Mouse (Mus musculus): ENCODE results near the gene Brca1. TPM values are rescaled to one million over a fixed set of nuclear protein-coding genes. Genes with fewer than 3 reads are reported as not detected.
"Not testable (repeated sequence)": the region's sequence is repeated elsewhere in the genome, so short reads cannot be mapped to it uniquely, and the experiment has no call there.

The Brca1 gene
- total RNA-seq, 2 experiments from 2014 or later: 1.2 to 1.7 TPM

DNA sequence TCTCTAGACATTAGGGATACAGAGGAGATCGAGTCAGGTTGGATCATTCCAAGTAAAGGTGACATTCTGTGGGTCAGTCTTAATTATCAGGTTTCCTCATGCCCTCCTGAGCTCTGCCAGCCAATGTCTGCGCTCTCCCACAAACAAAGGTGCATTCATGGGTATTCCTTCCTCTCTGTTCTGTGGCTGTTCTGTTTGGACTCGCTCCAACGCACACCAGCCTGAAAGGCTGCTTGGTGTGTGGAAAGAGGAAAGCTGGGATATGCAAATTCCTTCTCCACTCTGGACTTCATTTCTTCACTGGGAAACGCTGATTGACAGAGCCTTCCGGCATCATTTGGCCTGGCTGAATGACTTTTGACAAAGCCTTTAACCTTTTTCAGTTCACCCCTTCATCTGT lies 97.1 kb downstream of the Brca1 start:
- no peak for DNase-seq
- intact Hi-C loops (cut with DNase I): no loop called here

DNA sequence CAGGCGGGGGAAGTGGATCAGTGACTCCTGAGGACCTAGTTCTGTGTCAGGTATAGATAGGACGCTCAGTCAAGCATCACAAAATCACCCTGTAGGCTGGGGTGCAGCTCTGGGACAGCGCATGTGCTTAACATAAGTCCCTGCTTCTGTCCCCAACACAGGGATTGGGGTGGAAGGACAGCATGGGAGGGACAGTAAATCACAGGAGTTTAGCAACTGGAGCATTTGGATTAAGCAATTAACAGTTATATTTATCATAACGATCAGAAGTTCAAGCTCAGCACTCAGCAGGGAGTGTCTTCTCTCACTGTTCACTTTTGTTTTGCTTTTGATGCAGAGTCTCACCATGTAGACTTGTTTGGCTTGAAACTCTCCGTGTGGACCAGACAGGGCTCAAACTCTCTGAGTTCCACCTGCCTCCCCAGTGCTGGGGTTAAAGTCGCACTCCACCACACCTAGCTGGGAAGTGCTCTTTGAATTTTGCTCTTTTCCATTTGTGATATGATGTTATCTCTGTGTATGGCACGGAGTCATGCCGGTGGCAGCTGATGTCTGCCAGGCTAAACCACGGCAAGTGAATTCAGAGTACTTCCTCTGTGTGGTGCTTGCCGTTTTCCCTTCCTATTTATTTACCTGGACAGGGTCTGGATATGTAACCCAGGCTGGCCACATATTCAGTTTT lies 99.5 kb downstream of the Brca1 start:
- intact Hi-C loops (cut with DNase I): no loop called here
- no peak for DNase-seq

DNA sequence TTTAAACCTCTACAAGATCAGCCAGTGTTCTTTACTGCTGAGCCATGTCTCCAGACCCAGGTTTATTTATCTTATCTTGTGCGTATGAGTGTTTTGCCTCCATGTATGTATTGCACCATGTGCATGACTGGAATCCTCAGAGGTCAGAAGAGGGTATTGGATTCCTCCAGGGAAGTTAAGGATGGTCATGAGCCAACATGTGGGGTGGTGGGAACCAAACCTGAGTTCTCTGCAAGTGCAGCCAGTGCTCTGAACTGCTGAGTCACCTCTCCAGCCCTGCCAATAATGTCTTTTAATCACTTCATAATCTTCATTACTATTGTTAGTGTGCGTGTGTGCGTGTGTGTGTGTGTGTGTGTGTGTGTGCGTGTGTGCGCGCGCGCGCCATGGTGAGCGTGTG lies 100.2 kb downstream of the Brca1 start:
- DNase-seq: no peak
- intact Hi-C loops (cut with DNase I): no loop called here

DNA sequence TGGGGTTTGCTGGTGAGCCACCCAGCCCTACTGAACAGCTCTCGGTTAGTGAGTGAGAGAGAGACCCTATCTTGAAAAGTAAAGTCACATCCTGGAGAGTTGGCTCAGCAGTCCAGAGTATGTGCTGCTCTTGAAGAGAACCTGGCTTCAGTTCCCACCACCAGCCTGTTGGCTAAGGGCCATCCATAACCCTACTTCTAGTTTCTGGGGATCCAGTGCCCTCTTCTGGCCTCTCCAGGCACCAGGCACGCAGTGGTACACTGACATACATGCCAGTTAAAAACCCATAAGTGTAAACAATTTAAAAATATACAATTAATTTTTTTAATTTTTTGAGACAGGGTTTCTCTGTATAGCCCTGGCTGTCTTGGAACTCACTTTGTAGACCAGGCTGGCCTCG lies 101.4 kb downstream of the Brca1 start:
- no peak for DNase-seq
- intact Hi-C loops (cut with DNase I): no loop called here

DNA sequence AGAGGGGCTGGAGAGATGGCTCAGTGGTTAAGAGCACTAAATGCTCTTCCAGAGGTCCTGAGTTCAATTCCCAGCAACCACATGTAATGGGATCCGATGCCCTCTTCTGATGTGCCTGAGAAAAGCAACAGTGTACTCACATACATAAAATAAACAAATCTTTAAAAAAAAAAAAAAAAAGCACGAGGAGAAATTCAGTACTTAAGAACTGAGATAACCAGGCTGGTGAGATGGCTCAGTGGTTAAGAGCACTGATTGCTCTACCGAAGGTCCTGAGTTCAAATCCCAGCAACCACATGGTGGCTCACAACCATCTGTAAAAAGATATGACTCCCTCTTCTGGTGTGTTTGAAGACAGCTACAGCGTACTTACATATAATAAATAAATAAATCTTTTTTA lies 102.2 kb downstream of the Brca1 start:
- intact Hi-C loops (cut with DNase I): loop anchor here (2.0 kb wide), 1 partner anchor 15 kb away; the partner anchor contains the start of gene Rnd2

DNA sequence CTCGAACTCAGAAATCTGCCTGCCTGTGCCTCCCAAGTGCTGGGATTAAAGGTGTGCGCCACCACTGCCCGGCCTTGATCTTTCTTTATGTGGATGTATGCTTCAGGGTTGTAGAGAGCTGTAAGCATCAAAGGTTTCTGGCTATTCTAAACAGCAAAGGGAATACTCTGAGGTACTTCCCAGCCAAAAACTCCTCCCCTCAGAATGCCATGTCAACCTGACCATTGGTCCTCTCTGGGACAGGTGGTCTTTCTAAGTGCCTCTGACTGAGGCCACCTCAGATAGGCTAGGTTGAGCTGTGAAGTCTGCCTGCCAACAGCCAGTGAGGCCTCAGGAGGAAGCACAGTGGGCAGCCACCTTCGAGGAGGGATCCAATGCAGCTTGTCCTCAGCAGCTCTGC lies 102.9 kb downstream of the Brca1 start:
- intact Hi-C loops (cut with DNase I): loop anchor here (2.0 kb wide), 1 partner anchor 16 kb away; the partner anchor contains the start of gene Rnd2
- no peak for DNase-seq

More for the DNA sequence above, 102.2 kb downstream of the Brca1 start:
- not testable (repeated sequence) for DNase-seq

DNA sequence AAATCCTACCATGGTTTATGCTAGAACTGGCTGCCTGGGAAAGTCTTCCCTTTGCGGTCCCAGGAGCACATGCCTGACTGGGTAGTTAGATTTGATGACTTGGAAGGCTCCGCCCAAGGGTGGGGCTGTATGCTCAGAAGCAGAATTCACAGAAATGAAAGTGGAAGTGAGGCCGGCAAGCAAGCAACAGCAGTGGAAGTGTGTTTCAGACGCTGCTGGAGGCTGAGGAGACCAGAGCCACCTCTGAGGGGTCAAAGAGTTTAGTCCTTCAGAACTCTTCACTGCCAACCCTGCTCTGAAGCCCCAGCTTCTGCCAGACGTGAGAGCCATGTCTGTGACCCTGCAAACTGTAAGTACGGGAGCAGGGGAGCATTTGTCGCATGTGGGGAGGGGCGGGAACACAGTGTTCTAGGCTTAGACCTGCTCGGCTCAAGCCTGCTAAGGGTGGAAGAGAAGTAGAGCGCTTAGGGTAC lies 103.4 kb downstream of the Brca1 start, which contains the start of gene Ifi35:
Ifi35 (plus strand) TSS at position 134 of the 473 bp plus-strand sequence.
- DNase-seq: peak; percentile 74 to 79
- intact Hi-C loops (cut with DNase I): loop anchor here (2.0 kb wide), 1 partner anchor 16 kb away; the partner anchor contains the start of gene Rnd2

DNA sequence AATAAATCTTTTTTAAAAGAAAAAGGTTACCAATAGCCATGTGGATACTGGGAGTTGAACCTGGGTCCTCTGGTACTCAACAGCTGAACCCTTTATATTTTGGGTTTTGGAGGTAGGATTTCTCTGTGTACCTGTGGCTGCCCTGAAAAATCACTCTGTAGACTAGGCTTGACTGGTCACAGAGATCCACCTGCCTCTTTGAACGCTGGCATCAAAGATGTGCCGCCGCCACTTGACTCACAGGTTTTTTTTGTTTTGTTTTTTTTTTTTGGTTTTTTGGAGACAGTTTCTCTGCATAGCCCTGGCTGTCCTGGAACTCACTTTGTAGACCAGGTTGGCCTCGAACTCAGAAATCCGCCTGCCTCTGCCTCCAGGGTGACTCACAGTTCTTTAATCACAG lies 104.0 kb downstream of the Brca1 start:
- DNase-seq: no peak
- intact Hi-C loops (cut with DNase I): loop anchor here (2.0 kb wide), 1 partner anchor 17 kb away; the partner anchor contains the start of gene Rnd2

DNA sequence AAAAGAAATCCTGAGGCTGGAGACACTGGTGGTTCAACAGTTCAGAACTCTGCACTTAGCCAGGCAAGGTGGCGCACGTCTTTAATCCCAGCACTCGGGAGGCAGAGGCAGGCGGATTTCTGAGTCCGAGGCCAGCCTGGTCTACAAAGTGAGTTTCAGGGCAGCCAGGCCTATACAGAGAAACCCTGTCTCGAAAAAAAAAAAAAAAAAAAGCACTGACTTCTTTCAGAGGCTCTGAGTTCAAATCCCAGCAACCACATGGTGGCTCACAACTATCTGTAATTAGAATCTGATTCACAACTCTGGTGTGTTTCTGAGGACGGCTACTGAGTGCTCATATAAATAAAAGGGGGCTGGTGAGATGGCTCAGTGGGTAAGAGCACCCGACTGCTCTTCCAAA lies 104.9 kb downstream of the Brca1 start:
- intact Hi-C loops (cut with DNase I); DNase-seq: not testable (repeated sequence)

DNA sequence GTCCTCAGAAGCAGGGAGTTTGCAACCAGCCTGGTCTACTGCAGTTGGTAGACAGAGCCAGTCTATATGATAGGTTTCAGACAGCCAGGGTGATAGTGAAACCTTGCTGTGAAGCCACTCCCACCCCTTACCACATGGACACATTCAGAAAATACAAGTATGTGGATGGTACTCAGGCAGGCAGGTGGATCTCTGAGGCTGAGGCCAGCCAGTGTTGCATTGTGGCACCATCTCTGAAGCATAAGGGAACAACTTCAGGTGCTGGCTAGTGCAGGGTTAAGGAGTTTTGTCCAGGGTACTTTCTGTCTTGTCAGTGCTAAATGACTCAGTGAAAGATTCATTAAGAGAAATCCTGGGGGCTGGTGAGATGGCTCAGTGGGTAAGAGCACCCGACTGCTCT lies 105.4 kb downstream of the Brca1 start:
- intact Hi-C loops (cut with DNase I): no loop called here

DNA sequence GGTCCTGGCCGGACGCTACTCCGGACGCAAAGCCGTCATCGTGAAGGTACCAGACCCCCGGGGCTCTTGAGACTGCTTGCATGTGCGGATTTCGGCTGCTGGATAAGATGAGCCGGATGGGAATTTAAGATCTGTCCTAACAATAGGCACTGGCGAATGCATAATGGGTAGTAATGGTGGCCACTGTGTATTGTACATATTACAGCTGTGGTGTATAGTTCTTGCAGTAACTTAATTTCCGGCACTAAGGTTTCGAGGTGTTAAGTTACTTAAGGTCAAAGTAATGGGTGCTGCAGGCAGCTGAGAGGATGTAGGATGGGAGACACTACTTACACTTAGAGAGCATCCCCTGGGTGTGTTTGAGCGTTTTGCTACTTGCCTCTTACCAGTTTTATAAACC lies 109.0 kb downstream of the Brca1 start:
- intact Hi-C loops (cut with DNase I): no loop called here

More for the DNA sequence above, 105.4 kb downstream of the Brca1 start:
- no peak for DNase-seq

DNA sequence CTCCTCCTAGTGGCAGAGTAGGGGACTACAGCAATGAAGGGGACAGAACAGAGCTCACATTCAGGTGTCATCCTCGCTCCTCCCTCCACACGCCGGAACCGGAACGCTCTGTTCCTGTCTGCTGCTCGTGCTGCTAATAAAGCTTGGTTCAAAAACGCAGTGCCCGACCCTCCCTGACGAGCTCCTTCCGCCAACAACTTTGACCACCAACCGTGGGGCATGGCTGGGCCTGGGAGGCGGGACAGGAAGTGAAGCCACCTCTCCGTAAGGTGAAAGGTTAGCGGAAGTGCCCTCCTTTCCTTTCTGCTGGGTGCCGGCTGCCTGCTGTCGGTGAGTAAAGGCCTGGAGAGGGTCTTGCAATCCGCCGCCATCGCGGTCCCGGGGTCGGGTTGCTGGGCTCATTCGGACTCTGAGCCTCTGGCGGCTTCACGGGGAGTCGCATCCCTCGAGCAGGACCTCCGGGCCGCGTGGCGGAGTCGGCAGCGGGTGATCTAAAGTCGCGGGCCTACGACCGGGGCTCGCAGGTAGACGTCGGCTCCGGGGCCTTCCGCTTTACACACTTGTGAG lies 109.5 kb downstream of the Brca1 start, which contains the start of gene Rpl27:
Rpl27 (plus strand) TSS at position 172 of the 567 bp plus-strand sequence.
- DNase-seq: peak; percentile 93 to 95
- intact Hi-C loops (cut with DNase I): no loop called here

More for the DNA sequence above, 109.0 kb downstream of the Brca1 start:
- no peak for DNase-seq

DNA sequence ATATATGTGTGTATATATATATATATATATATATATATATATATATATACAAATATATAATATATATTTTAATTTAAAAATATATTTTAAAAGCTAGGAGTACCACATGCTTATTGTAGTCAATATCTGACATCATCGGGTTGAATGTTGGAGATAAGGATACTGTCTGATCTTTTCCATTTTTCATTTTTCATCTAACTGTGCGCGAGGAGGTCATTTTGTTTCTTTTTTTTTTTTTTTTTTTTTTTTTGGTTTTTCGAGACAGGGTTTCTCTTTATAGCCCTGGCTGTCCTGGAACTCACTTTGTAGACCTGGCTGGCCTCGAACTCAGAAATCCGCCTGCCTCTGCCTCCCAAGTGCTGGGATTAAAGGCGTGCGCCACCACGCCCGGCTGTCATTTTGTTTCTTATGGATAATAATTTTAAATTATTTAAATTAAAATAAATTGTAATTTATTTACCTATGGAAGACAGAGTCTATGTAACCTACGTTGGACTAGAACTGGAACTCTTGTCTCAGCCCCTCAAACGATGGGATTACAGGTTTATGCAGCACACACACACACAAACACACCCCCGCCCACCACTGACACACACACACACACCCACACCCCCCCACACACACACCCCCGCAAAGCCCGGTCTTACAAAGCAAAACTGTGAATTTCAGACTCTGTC lies 110.2 kb downstream of the Brca1 start:
- intact Hi-C loops (cut with DNase I): not testable (repeated sequence)

More for the DNA sequence above, 110.2 kb downstream of the Brca1 start:
- DNase-seq: not testable (repeated sequence)

Other genes starting within 250 kb of the Brca1 start
- 10 to 100 TPM; 90.0 to 96.3 TPM for gene Becn1, start 249.7 kb downstream of the Brca1 start, total RNA-seq (2021)
- 10 to 100 TPM; 80.9 to 96.0 TPM for gene Psme3, start 235.7 kb downstream of the Brca1 start, total RNA-seq (2021)
- gene Aoc2, start 226.9 kb downstream of the Brca1 start, total RNA-seq (2021): 1 to 10 TPM; 3.1 to 3.2 TPM
- gene Aoc3, start 221.3 kb downstream of the Brca1 start, total RNA-seq (2021): 10 to 100 TPM; 36.9 to 42.0 TPM
- gene G6pc, start 184.4 kb downstream of the Brca1 start, total RNA-seq (2021): not detected
- gene Aarsd1, start 134.3 kb downstream of the Brca1 start, total RNA-seq (2021): 10 to 100 TPM; 14.2 to 21.3 TPM
- 10 to 100 TPM in 1 of 2 experiments, 1 to 10 TPM in 1; 3.2 to 11.2 TPM for gene Gm27029, start 127.2 kb downstream of the Brca1 start, total RNA-seq (2021)
- 10 to 100 TPM; 10.8 to 11.1 TPM for gene Rundc1, start 126.9 kb downstream of the Brca1 start, total RNA-seq (2021)
- gene Ptges3l, start 126.6 kb downstream of the Brca1 start, total RNA-seq (2021): 10 to 100 TPM; 60.2 to 61.2 TPM
- 10 to 100 TPM; 49.7 to 52.9 TPM for gene Rpl27, start 109.7 kb downstream of the Brca1 start, total RNA-seq (2021)
- gene Ifi35, start 103.5 kb downstream of the Brca1 start, total RNA-seq (2021): 10 to 100 TPM; 12.2 TPM
- 1 to 10 TPM; 5.9 to 6.7 TPM for gene Rnd2, start 87.0 kb downstream of the Brca1 start, total RNA-seq (2021)
- 10 to 100 TPM; 31.8 to 33.0 TPM for gene Vat1, start 85.7 kb downstream of the Brca1 start, total RNA-seq (2021)
- 100 to 1,000 TPM in 1 of 2 experiments, 10 to 100 TPM in 1; 98.4 to 103 TPM for gene Nbr1, start 194 bp upstream of the Brca1 start, total RNA-seq (2021)
- gene Tmem106a, start 30.3 kb upstream of the Brca1 start, total RNA-seq (2021): 1 to 10 TPM; 3.0 to 3.2 TPM
- not detected for gene Gm11634, start 47.3 kb upstream of the Brca1 start, total RNA-seq (2021)
- 10 to 100 TPM; 32.1 to 35.6 TPM for gene Rdm1, start 75.2 kb upstream of the Brca1 start, total RNA-seq (2021)
- 10 to 100 TPM; 28.6 to 29.6 TPM for gene Arl4d, start 113.6 kb upstream of the Brca1 start, total RNA-seq (2021)
- 10 to 100 TPM; 17.8 to 19.9 TPM for gene Dhx8, start 181.0 kb upstream of the Brca1 start, total RNA-seq (2021)
- 1 to 10 TPM; 1.0 to 1.3 TPM for gene Etv4, start 233.4 kb upstream of the Brca1 start, total RNA-seq (2021)